Mouse (Mus musculus) 3T3-L1 (cell line): ENCODE data around the gene Hivep1.

Experiments used
- DNase-seq: peaks from one replicate; pipeline ENCODE4 v3.0.0-alpha.2; 2015; ENCODE audit warnings: low read depth, low spot score

Gene Hivep1

GRCm38 (mm10) chr13:42075546-42075945, 23.7 kb downstream of the Hivep1 start:
- DNase-seq, result no peak

GRCm38 (mm10) chr13:42076751-42077302, 25.0 kb downstream of the Hivep1 start:
- DNase-seq, result no peak

DNA sequence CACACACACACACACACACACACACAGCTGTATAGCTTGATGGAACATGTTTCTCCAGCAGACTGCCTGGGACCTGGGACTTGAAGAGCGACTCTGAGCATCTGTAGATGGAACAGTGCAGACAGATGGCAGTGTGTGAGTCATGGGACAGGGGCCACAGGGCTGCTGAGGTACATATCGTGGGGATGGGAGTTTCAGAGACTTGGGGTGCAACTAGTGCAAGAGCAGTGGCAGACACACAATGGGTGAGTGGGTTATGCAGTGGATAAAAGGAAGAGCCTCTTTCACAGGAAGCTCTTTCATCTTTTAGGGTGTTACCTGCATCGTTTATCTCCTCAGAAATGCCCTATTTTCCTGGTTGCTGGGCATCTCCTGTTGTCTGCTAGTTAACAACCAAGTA, 25.8 kb downstream of the Hivep1 start:
- no peak for DNase-seq

GRCm38 (mm10) chr13:42080131-42080916, 28.5 kb downstream of the Hivep1 start:
- DNase-seq, result no peak

GRCm38 (mm10) chr13:42088339-42088738, 36.5 kb downstream of the Hivep1 start:
- DNase-seq, result no peak

- DNase-seq, result no peak
These were observed 37.2 kb downstream of the Hivep1 start for GRCm38 (mm10) chr13:42089025-42089424.

- DNase-seq, result no peak
These were observed 38.9 kb downstream of the Hivep1 start for GRCm38 (mm10) chr13:42090751-42091150.

- no peak for DNase-seq
These were observed 40.7 kb downstream of the Hivep1 start for GRCm38 (mm10) chr13:42092392-42093139.

- DNase-seq, result no peak
These were observed 41.6 kb downstream of the Hivep1 start for GRCm38 (mm10) chr13:42093268-42094042.

- DNase-seq, result no peak
These were observed 44.1 kb downstream of the Hivep1 start for GRCm38 (mm10) chr13:42095826-42096515.

- DNase-seq, result no peak
These were observed 45.3 kb downstream of the Hivep1 start for GRCm38 (mm10) chr13:42097109-42097508.

- DNase-seq, result peak; percentile 21
These were observed 46.7 kb downstream of the Hivep1 start for GRCm38 (mm10) chr13:42098522-42098921.

GRCm38 (mm10) chr13:42099523-42099922, 47.7 kb downstream of the Hivep1 start:
- no peak for DNase-seq

- peak; percentile 18 for DNase-seq
These were observed 49.8 kb downstream of the Hivep1 start for GRCm38 (mm10) chr13:42101440-42102190.

DNA sequence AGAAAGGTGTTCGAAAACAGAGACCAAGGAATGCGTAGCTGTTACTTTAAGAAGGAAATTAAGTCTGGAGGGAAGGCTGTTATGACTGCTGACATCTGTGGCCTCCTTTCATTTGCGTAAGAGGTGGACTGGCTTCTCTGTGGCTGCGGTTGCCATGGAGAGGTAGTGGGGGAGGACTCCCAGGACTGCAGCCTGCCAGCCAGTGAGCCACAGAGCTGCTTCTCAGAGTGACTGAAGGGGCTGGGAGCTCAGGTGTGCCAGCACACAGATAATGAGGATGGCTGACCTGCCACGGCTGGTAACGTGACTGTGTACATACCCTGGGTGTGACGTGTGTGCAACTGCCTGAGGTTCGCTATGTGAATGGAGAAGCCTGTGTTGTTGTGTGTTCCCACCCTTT, 51.2 kb downstream of the Hivep1 start:
- DNase-seq, result peak; percentile 78

DNA sequence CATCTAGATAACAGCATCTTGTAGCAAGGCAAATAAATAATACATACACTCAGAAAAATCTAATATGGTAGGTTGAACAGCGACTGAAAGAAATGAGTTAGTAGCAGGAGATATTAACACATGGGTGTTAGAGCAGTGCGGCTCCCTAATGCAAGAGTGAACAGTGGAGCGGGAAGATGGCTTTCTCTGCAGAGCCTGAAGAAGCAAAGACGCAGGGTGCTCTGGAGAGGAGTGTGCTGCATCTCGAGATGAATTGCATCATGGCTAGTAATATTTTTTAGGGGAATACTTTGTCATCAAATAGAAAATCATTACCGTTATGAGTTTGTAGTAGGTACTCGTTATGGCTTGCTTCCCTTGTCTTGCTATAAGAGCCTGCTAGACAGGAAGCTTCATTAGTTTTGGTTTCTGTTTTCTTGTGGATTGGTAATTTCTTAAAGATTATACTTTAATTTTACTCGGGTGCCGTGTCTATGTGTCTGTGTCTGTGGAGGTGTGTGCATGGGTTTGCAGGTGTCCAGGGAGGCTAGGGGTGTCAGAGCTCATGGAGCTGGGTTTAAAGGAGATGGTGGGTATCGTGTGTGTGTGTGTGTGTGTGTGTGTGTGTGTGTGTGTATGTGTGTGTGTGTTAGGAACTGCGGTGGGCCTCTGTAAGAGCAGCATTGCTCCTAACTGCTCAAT, 51.8 kb downstream of the Hivep1 start:
- DNase-seq, result no peak

DNA sequence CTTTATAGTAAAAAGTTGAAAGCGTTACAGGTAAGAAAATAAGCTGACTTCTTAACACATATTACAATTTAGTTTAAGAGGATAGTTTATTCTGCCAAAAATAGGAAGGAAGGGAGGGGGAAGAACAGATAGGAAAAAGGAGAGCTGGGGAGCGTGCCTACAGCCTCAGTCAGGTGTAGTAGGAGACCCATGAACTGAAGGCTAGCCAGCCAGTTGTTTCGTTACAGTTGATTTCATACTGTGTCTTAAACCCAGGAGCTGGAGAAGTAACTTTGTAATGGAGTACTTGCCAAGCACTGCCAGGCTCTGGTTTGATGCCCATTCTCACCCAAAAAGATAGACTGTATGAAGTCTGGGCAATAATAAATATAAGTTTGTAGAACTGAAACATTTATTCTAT, 52.5 kb downstream of the Hivep1 start:
- no peak for DNase-seq

DNA sequence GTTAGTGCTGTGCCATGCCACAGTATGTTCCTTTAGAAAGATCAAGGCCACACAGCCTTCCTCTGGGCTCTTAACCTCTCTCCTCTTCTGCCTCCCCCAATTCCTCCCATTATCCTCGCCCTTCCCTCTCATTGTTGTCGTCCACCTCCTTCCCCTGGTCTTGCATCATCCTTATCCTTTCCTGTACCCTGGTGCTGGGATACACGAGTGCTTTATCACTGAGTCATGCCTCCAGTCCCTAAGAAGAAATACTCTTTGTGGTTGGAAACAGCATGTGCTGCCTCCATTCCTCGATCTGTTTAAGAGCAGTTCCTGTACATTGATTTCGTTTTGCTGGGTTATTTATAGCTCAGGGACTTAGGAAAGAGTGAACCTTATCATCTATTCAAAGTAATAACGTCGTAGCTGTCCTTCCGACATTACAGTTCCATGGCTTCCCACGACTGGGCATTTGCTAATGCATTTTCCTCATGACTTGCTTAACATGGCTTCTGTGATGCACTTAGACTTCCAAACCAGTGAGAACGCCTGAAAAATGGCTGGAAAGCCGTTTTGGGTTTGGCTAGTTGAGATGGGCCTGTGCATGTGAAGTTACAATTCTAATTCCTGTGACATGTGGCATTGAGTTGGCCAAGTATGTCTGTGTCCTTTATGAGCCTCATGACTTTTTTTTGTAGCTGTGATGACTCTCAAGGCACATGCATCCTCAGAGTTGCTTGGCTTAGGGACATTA, 56.8 kb downstream of the Hivep1 start:
- peak; percentile 92 for DNase-seq

DNA sequence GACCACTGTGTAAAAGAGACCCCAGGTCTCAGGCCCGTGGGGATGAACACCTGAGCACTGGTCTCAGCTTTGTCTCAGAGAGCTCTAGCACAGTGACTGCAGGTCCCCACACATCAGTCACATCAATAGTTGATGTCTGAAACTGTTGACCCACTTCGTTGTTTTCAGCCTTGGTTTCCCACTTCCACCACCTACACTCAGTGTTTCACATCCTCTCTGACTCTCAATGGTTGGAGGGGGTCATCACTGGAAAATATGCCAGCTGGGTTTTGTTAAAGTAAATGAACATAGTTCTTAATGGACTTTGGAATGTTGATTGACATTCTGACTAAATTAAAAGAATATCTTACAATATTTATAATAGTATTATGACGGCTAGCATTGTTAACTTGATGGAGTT, 58.6 kb downstream of the Hivep1 start:
- DNase-seq, result no peak
